Mouse (Mus musculus): Measurements from ENCODE around the gene Tle2.

Gene Tle2

DNA sequence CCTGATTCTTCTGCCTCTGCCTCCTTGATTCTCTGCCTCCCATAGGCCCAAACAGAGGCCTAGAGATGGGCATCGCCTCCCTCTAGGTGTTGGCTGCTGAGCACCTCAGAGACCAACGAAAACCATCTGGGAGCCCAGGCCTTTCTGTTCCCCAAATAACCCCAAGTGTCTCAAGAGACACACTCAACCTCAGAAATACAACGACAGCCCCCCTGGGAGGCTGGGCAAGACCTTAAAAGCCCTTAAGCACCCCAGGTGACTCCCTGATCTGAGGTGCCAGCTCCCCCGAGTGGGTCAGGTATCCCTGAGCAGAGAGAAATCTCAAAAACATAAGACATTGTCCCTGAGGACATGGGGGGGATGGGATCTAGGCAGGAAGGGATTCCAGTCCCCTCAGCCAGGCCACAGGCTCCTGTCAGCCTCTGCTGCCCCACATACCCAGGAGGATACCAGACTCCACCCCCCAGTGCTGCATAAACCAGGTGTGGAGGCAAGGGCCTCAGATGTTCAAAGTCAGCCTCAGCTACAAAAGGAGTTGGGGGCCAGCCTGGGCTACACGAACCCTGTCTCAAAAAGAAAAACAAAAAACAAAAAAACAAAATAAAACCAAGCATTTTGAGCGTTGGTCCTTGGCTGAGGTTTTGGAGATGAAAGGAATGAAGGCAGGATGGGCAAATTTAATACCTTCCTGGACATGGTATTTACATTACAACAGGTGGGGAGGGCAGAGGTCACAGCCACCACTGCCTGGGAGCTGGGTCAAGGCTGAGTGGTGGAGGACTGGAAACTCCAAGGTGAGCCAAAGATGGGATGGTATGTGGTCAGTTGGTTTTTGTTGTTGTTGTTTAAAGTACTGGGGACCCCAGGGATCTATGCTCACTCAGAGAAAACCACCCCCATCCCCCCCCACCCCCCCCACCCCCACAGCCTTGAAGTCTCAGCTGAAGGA lies 20.3 kb upstream of the Tle2 start:
- no peak for DNase-seq (ENCODE audit: low spot score)

GRCm38 (mm10) chr10:81556282-81556681 lies 18.1 kb upstream of the Tle2 start:
- no peak for DNase-seq (ENCODE audit: low spot score)

GRCm38 (mm10) chr10:81557491-81557890 lies 16.9 kb upstream of the Tle2 start:
- no peak for DNase-seq (ENCODE audit: low spot score)

- peak; percentile 56 for DNase-seq (ENCODE audit: low spot score)
Observed at GRCm38 (mm10) chr10:81559163-81559626, 15.2 kb upstream of the Tle2 start, which contains the start of gene Aes. Gene Aes (plus strand): TSS chr10:81559488.

- DNase-seq (ENCODE audit: low spot score): no peak
Observed at GRCm38 (mm10) chr10:81559627-81560539, 14.5 kb upstream of the Tle2 start.

- DNase-seq (ENCODE audit: low spot score): no peak
Observed at GRCm38 (mm10) chr10:81560719-81561459, 13.5 kb upstream of the Tle2 start.

GRCm38 (mm10) chr10:81562411-81562810 lies 11.9 kb upstream of the Tle2 start:
- no peak for DNase-seq (ENCODE audit: low spot score)

DNA sequence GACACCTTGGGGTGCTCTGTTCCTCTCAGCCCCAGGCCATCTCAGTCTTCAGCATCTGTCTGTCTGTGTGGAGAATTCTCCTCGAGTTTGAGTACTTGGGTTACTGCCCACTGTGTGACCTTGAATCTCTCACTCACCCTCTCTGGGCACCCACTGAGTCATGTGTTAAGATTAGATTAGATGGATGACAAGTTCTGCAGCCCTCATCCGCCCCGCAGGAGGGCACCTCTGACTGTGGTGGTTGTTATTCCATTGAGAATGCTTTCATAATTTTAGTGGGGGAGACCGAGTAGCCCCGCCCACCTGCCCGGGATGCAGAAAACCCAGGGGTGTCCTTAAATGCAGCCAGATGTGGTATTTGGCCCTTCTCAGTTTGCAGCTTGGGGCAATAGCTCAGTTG lies 10.9 kb upstream of the Tle2 start:
- no peak for DNase-seq (ENCODE audit: low spot score)

DNA sequence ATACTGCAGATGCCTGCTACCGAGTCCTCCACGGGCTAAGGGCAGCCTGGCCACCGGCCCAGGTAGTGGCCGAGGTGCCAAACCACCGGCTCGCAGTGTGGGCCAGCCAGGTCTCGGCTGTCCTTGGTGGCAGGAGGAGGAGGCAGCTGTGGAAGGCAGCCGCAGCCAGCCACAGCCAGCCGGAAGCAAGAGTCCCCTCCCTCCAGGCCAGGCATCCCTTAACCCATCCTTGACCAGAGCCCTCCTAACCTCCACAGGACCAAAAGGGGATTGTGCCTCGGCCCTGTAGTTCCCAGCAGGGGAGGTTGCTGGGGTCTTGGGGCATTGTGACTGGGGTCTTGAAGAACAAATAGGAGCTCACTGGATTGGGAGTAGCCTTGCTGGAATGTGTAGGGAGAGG lies 10.1 kb upstream of the Tle2 start:
- no peak for DNase-seq (ENCODE audit: low spot score)

GRCm38 (mm10) chr10:81564734-81565133 lies 9.6 kb upstream of the Tle2 start:
- no peak for DNase-seq (ENCODE audit: low spot score)

GRCm38 (mm10) chr10:81565257-81566228 lies 8.8 kb upstream of the Tle2 start:
- no peak for DNase-seq (ENCODE audit: low spot score)

GRCm38 (mm10) chr10:81568381-81569191 lies 5.8 kb upstream of the Tle2 start:
- no peak for DNase-seq (ENCODE audit: low spot score)

DNA sequence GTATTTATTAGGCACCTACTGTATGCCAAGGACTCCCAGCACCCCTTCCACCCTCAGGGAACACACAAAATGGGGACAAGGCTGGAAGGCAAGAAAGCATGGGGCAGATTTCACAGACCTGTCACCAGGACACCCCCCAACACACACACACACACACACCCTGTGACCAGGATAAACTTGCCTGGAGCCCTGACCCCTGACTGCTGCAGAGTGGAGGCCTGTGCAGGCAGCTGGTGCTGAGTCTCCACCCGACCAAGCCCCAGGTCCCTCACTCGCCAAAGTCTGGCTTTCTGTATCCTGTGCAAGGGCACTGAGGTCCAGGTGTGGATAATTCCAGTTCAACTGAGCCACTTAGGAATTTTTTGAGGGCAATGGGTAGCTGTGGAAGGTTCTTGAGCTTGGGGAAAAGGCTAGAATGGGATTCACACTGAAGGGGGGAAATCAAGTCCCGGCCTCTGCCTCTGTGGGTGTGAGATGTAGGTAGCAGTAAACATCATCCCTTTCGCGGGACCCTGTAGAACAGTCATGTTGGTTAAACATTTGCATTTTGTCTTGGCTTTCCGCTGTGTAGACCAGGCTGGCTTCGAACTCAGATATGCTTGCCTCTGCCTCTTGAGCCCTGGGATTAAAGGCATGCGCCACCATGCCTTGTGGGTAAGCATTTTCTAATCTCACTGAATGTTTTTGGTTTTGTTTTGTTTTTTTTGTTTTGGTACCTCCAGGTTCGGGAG lies 4.7 kb upstream of the Tle2 start:
- no peak for DNase-seq (ENCODE audit: low spot score)

GRCm38 (mm10) chr10:81570238-81570800 lies 4.0 kb upstream of the Tle2 start:
- DNase-seq (ENCODE audit: low spot score): no peak

GRCm38 (mm10) chr10:81570831-81571500 lies 3.4 kb upstream of the Tle2 start:
- peak; percentile 78 for DNase-seq (ENCODE audit: low spot score)

GRCm38 (mm10) chr10:81571501-81571876 lies 2.9 kb upstream of the Tle2 start:
- peak; percentile 99 for DNase-seq (ENCODE audit: low spot score)

- no peak for DNase-seq (ENCODE audit: low spot score)
Observed at GRCm38 (mm10) chr10:81572133-81572671, 2.2 kb upstream of the Tle2 start.

DNA sequence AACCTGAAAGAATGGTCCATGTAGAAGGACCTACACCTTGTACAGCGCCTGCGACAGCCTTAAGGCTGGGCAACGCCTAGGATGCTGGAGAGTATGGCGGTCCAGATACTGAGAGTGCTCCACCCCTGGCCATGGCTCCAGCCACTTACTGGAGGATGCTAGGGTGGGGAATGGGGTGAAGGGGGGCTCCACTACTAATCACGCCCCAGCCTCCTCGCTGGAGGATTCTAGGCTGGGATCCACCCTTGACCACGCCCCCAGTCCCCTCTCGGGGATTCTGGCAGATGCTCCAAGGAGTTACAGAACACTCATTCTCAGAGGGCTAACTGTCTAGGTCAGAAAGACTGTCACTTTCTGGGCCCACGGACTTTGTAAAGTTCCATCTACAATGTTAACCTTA lies 1.4 kb upstream of the Tle2 start:
- DNase-seq (ENCODE audit: low spot score): no peak
